Mouse (Mus musculus) forebrain, embryonic 15.5 days (tissue): ENCODE measurements around the gene Phlda1. TPM values are rescaled to one million over a fixed set of nuclear protein-coding genes. Genes with fewer than 3 reads are reported as not detected.
A peak's percentile ranks its signal among the peaks of the same experiment; 100 is the strongest.
"Not testable (repeated sequence)": the region's sequence is repeated elsewhere in the genome, so short reads cannot be mapped to it uniquely, and the experiment has no call there.

ENCODE experiments used
- ATAC-seq: fragments of 200-750 bp; cut with Nextera tagmentation; replicated peaks from 2 replicates; pipeline ENCODE4 v1.8.0; 2017; ENCODE audit warnings: mild to moderate bottlenecking, moderate TSS enrichment, moderate library complexity
- H3K27ac ChIP-seq: fragments of 300-500 bp; sonication (generic); replicated peaks from 2 replicates; pipeline ENCODE4 v1.5.1; 2015; ENCODE audit warnings: mild to moderate bottlenecking, inconsistent platforms
- H3K27me3 ChIP-seq: fragments of 300-500 bp; sonication (generic); 2 replicates; pipeline ENCODE4 v1.6.1; 2015; ENCODE audit warnings: inconsistent platforms
- H3K36me3 ChIP-seq: fragments of 300-500 bp; sonication (generic); 2 replicates; pipeline ENCODE4 v1.6.1; 2015; ENCODE audit warnings: mild to moderate bottlenecking, inconsistent platforms
- H3K4me1 ChIP-seq: fragments of 300-500 bp; sonication (generic); 2 replicates; pipeline ENCODE4 v1.6.1; 2015; ENCODE audit warnings: inconsistent platforms
- H3K4me2 ChIP-seq: fragments of 300-500 bp; sonication (generic); replicated peaks from 2 replicates; pipeline ENCODE4 v1.6.1; 2015; ENCODE audit warnings: mild to moderate bottlenecking, inconsistent platforms
- H3K4me3 ChIP-seq: fragments of 300-500 bp; sonication (generic); 2 replicates; pipeline ENCODE4 v1.5.1; 2015; ENCODE audit warnings: mild to moderate bottlenecking, inconsistent platforms
- H3K9ac ChIP-seq: fragments of 300-500 bp; sonication (generic); replicated peaks from 2 replicates; pipeline ENCODE4 v1.6.1; 2015; ENCODE audit warnings: mild to moderate bottlenecking, inconsistent platforms
- H3K9me3 ChIP-seq: fragments of 300-500 bp; sonication (generic); 2 replicates; pipeline ENCODE4 v1.6.1; 2016; ENCODE audit warnings: inconsistent platforms
- WGBS: fragments of 180-500 bp; shearing (Covaris S2); methylation state at CpG from one replicate; pipeline ENCODE4 v1.1.7; 2015; ENCODE audit warnings: mixed read lengths; 5-methylcytosine and 5-hydroxymethylcytosine counted together
- polyA plus RNA-seq: library from polyadenylated mRNA; unstranded; fragments of >200 nt; fragmentation: Nextera tagmentation; extraction: Ambion mirVana; gene quantifications from 2 replicates; pipeline ENCODE4 v1.2.1, GENCODE M21; 2015

Phlda1 gene
- polyA plus RNA-seq, 1 experiment from 2014 or later: 24.3 TPM

DNA sequence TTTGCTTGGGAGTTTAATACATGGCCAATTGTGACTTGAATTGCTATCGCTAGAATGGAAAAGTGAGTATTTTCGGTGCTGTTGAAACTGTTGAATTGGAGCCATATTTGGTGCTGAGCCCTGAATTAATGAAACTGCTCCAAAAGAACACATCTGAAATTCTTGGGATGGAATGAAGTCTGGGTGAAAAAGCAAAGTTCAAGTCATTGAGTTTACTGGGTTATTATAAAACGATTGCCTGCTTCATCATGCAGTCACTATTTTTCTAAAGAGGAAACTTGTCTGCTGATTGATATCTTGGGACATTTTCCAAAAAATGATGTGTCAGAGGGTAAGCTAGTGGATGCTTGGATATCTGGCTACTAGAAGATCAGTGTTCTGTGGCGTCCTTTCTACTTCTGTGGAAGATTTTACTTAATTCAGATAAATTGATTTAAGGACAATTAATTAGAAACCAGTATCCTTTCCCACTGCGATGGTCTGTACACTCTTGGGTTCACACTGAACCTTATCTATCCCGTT is 29.0 kb upstream of the Phlda1 start:
- WGBS: 81% methylated on average over 6 of the region's 6 CpGs
- Histone ChIP-seq H3K4me1 (peaks cover 52% of the 10 kb centered on the region), H3K4me2 (no peak overlapping the region), H3K27ac (no peak overlapping the region), H3K4me3 (no peak overlapping the region), H3K27me3 (no peaks in the 10 kb centered on the region), H3K36me3 (peaks cover 4% of the 10 kb centered on the region; the same call in 1 of the 2 replicates), H3K9ac (no peak overlapping the region), H3K9me3 (no peaks in the 10 kb centered on the region)
- no peak for ATAC-seq

DNA sequence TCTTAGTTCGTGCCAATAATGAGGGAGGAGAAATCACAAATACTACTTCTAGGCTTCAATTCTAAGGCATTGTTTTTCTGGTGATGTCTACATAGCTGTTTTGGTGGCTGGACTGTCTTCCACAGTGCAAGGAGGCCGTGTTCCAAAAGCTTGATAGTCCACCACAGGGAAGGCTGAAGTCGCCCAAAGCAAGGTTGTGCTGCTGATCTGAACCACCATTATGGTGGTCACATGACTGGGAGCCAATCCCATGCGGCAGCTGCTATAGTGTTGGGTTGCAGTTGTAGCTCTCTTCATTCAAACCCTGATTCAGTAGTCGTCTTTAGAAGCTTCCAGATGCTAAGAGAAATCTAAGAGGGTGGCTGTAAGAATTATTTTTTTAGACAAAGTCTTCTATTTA is 26.5 kb upstream of the Phlda1 start:
- peaks cover 39% of the 10 kb centered on the region for H3K4me1 ChIP-seq
- WGBS: 77% methylated on average over 5 of the region's 5 CpGs
- H3K9me3 ChIP-seq: no peaks in the 10 kb centered on the region
- H3K27me3 ChIP-seq: no peaks in the 10 kb centered on the region
- H3K9ac ChIP-seq: no peak overlapping the region
- H3K4me2 ChIP-seq: no peak overlapping the region
- H3K27ac ChIP-seq: no peak overlapping the region
- ATAC-seq: no peak
- H3K36me3 ChIP-seq: peaks cover 12% of the 10 kb centered on the region
- no peak overlapping the region for H3K4me3 ChIP-seq

DNA sequence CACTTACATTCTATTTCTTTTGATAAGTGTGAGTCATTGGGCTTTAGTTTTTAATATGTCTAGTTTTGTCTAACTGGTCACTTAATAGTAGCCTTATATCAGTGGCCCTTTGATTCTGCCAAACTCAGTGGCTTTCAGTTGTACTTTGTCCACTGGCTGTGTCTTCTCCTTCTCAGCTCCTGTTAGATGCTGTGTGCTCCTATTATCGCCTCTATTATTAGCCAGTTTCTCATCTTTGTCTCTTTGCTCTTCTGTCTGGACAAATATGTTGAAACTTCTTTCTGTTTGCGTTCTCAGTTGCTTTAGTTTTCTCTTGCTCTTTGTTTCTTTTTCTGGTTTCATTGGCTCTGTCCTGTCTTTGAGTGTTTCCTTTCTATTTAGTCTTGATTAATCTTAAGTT is 23.4 kb upstream of the Phlda1 start:
- Histone ChIP-seq H3K36me3 (peaks cover 35% of the 10 kb centered on the region), H3K27ac (no peak overlapping the region), H3K4me1 (peaks cover 11% of the 10 kb centered on the region; the same call in 1 of the 2 replicates), H3K4me2 (no peak overlapping the region), H3K9ac (no peak overlapping the region), H3K27me3 (no peaks in the 10 kb centered on the region), H3K4me3 (no peak overlapping the region), H3K9me3 (no peaks in the 10 kb centered on the region)
- WGBS: 87% methylated on average over 2 of the region's 2 CpGs
- no peak for ATAC-seq

GRCm38 (mm10) chr10:111484079-111484478 is 22.0 kb upstream of the Phlda1 start:
- Histone ChIP-seq H3K36me3 (peaks cover 40% of the 10 kb centered on the region), H3K9ac (no peak overlapping the region), H3K27me3 (no peaks in the 10 kb centered on the region), H3K4me3 (no peak overlapping the region), H3K4me2 (no peak overlapping the region), H3K4me1 (0 out of 2 replicates have a peak, but pooled peaks cover 8% of the 10 kb centered on the region), H3K27ac (no peak overlapping the region), H3K9me3 (no peaks in the 10 kb centered on the region)
- no peak for ATAC-seq
- 91% methylated on average over 5 of the region's 5 CpGs for WGBS

- 78% methylated on average over 2 of the region's 2 CpGs for WGBS
- Histone ChIP-seq H3K4me1 (no peaks in the 10 kb centered on the region), H3K27ac (no peak overlapping the region), H3K27me3 (no peaks in the 10 kb centered on the region), H3K4me2 (no peak overlapping the region), H3K4me3 (no peak overlapping the region), H3K9me3 (no peaks in the 10 kb centered on the region), H3K36me3 (peaks cover 63% of the 10 kb centered on the region), H3K9ac (no peak overlapping the region)
- no peak for ATAC-seq
These were observed 17.3 kb upstream of the Phlda1 start for GRCm38 (mm10) chr10:111488793-111489192.

- H3K4me1 ChIP-seq, ATAC-seq, H3K27ac ChIP-seq, H3K4me2 ChIP-seq, H3K9ac ChIP-seq, H3K4me3 ChIP-seq, H3K9me3 ChIP-seq, H3K27me3 ChIP-seq: not testable (repeated sequence)
- WGBS: 86% methylated on average over 4 of the region's 4 CpGs
- H3K36me3 ChIP-seq: peaks cover 66% of the 10 kb centered on the region
These were observed 16.0 kb upstream of the Phlda1 start for GRCm38 (mm10) chr10:111490079-111490478.

DNA sequence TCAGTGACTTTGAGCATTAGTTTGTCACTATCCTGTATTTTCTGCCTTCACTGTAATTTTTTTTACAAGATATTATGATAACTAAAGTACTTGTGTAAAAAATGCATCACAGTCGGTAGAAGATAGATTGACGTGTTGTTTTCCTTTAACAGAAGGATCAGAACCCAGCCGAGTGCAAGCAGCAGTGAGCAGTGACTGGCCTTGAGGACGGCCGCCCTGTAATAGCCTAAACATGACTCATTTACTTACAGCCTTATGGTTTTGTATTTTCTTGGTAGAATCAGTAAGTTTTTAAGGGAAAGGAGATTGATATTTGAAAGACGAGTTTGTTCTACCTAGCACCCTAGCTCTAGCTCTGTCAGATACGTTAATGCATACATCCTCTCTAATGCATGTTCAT is 10.2 kb upstream of the Phlda1 start:
- no peaks in the 10 kb centered on the region for H3K9me3 ChIP-seq
- H3K4me1 ChIP-seq: no peaks in the 10 kb centered on the region
- H3K4me2 ChIP-seq: no peak overlapping the region
- H3K27me3 ChIP-seq: no peaks in the 10 kb centered on the region
- no peak overlapping the region for H3K27ac ChIP-seq
- 88% methylated on average over 7 of the region's 7 CpGs for WGBS
- peaks cover 60% of the 10 kb centered on the region for H3K36me3 ChIP-seq
- no peak for ATAC-seq
- H3K4me3 ChIP-seq: no peak overlapping the region
- no peak overlapping the region for H3K9ac ChIP-seq

DNA sequence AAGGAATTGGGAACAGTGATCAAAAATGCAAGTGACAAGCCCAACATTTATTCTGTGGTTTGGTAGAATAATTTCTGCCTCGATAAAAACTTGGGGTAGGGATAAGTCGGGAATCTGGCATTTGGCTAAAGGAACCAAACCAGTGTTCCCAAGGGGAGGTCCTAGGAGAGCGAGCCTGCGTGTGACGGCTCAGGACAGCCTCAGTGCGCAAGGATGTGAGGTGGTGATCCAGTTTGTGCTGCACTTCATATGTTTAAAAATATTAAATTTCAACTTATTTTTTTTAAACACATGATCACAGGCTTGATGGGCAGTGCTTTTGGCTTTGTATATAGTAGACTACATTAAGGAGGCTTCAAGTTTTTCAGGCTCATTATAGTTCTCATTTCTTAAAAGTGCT is 6.2 kb upstream of the Phlda1 start:
- Histone ChIP-seq H3K36me3 (peaks cover 30% of the 10 kb centered on the region), H3K27me3 (no peaks in the 10 kb centered on the region), H3K9me3 (no peaks in the 10 kb centered on the region), H3K4me2 (no peak overlapping the region), H3K4me1 (no peaks in the 10 kb centered on the region), H3K27ac (no peak overlapping the region), H3K4me3 (no peak overlapping the region), H3K9ac (no peak overlapping the region)
- ATAC-seq: no peak
- WGBS: 76% methylated on average over 6 of the region's 6 CpGs

DNA sequence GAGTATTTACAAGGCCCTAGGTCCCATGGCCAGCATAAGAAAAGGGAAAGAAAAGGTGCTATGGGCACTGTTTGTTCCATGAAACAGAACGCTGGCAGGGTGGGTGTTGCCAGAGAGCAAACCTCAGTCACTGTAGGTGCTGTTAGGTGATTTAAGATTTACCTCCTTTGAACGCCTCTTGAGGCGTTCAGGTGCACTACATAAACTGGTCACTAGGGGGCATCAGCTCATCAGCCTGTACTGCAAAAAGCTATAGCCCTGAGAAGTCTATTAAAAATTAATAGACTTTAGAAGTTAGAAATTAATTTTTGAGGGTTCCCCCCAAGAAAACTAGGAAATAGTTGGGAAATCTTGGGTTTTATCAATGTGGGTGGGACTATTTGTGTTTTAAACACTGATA is 3.0 kb upstream of the Phlda1 start:
- ATAC-seq: no peak
- Histone ChIP-seq H3K4me3 (no peak overlapping the region), H3K9ac (no peak overlapping the region), H3K27me3 (no peaks in the 10 kb centered on the region), H3K4me2 (no peak overlapping the region), H3K4me1 (peaks cover 14% of the 10 kb centered on the region), H3K27ac (no peak overlapping the region), H3K36me3 (peaks cover 6% of the 10 kb centered on the region; the same call in 1 of the 2 replicates), H3K9me3 (no peaks in the 10 kb centered on the region)
- 3% methylated on average over 3 of the region's 3 CpGs for WGBS

GRCm38 (mm10) chr10:111503716-111504115 is 2.4 kb upstream of the Phlda1 start:
- Histone ChIP-seq H3K27ac (no peak overlapping the region), H3K4me2 (no peak overlapping the region), H3K4me3 (no peak overlapping the region), H3K27me3 (no peaks in the 10 kb centered on the region), H3K36me3 (0 out of 2 replicates have a peak, but pooled peaks cover 2% of the 10 kb centered on the region), H3K9ac (no peak overlapping the region), H3K4me1 (peaks cover 19% of the 10 kb centered on the region), H3K9me3 (no peaks in the 10 kb centered on the region)
- ATAC-seq: no peak
- WGBS: 53% methylated on average over 10 of the region's 10 CpGs

- Histone ChIP-seq H3K9me3 (no peaks in the 10 kb centered on the region), H3K4me1 (peaks cover 22% of the 10 kb centered on the region), H3K27me3 (no peaks in the 10 kb centered on the region), H3K4me3 (no peak overlapping the region), H3K27ac (no peak overlapping the region), H3K9ac (no peak overlapping the region), H3K4me2 (no peak overlapping the region), H3K36me3 (0 out of 2 replicates have a peak, but pooled peaks cover 2% of the 10 kb centered on the region)
- 72% methylated on average over 1 of the region's 1 CpGs for WGBS
- ATAC-seq: no peak
These were observed 1.5 kb upstream of the Phlda1 start for GRCm38 (mm10) chr10:111504606-111505005.

GRCm38 (mm10) chr10:111505406-111505805 is 680 bp upstream of the Phlda1 start:
- H3K4me3 ChIP-seq: no peak overlapping the region; the same call in 1 of the 2 replicates
- no peaks in the 10 kb centered on the region for H3K9me3 ChIP-seq
- 0 out of 2 replicates have a peak, but pooled peaks cover 2% of the 10 kb centered on the region for H3K36me3 ChIP-seq
- WGBS: 48% methylated on average over 7 of the region's 7 CpGs
- H3K27me3 ChIP-seq: no peaks in the 10 kb centered on the region
- H3K4me2 ChIP-seq: no peak overlapping the region
- peaks cover 22% of the 10 kb centered on the region for H3K4me1 ChIP-seq
- H3K27ac ChIP-seq: no peak overlapping the region
- ATAC-seq: no peak
- no peak overlapping the region for H3K9ac ChIP-seq

- Histone ChIP-seq H3K9me3 (no peaks in the 10 kb centered on the region), H3K36me3 (no peaks in the 10 kb centered on the region), H3K4me3 (peak overlapping the region; percentile 93), H3K4me2 (peak overlapping the region; percentile 75), H3K4me1 (peaks cover 22% of the 10 kb centered on the region), H3K27ac (peak overlapping the region; percentile 96), H3K27me3 (no peaks in the 10 kb centered on the region), H3K9ac (peak overlapping the region; percentile 85)
- ATAC-seq: peak; percentile 49
- WGBS: under 1% methylated on average over 23 of the region's 23 CpGs
These were observed 907 bp downstream of the Phlda1 start for GRCm38 (mm10) chr10:111506926-111507459.
